8 mouse cellular contexts compared by ENCODE assay signal in genomic region chr1:13050140-13050775, GRCm38 (mm10).
DNase-seq lines count a peak whose midpoint lies in the region; ATAC-seq and TF ChIP-seq lines count a peak whose summit lies in the region.

No protein-coding gene starts in this region.

- no peak for TF ChIP-seq EP300 in heart, adult 2 months (IDR thresholded peaks at IDR 0.05; ENCODE audit: insufficient read depth, low read depth, low read length)

- no peaks in the 10 kb centered on the region for H3K36me3 ChIP-seq in heart, adult 2 months (ENCODE audit: control insufficient read depth, insufficient read depth, low read length)
- no peaks in the 10 kb centered on the region for H3K36me3 ChIP-seq in forebrain, embryonic 10.5 days (replicated peaks)
- no peaks in the 10 kb centered on the region for H3K36me3 ChIP-seq in hindbrain, postnatal 0 days (ENCODE audit: insufficient read depth, low read length)
- no peaks in the 10 kb centered on the region for H3K36me3 ChIP-seq in midbrain, embryonic 16.5 days (ENCODE audit: control insufficient read depth, insufficient read depth, low read length)
- H3K36me3 ChIP-seq in splenic B cell, adult 2 months (ENCODE audit: control insufficient read depth, insufficient read depth, low read length, poor library complexity, severe bottlenecking) = no peaks in the 10 kb centered on the region

- 16% methylated on average over 17 of the region's 17 CpGs for WGBS in heart, adult 2 months
- WGBS in forebrain, embryonic 10.5 days = 24% methylated on average over 17 of the region's 17 CpGs
- WGBS in hindbrain, postnatal 0 days = 19% methylated on average over 17 of the region's 17 CpGs
- WGBS in midbrain, embryonic 16.5 days = 20% methylated on average over 17 of the region's 17 CpGs

- no peak for TF ChIP-seq POLR2A in heart, adult 2 months (IDR thresholded peaks at IDR 0.05; ENCODE audit: insufficient read depth, low read depth, low read length)

- H3K4me2 ChIP-seq in hindbrain, postnatal 0 days (ENCODE audit: low read depth, low read length) = peak overlapping the region; percentile 40
- peak overlapping the region; percentile 42 for H3K4me2 ChIP-seq in midbrain, embryonic 16.5 days (ENCODE audit: low read length)

- no peak overlapping the region for H3K9ac ChIP-seq in heart, adult 2 months (ENCODE audit: low read depth, low read length)
- H3K9ac ChIP-seq in hindbrain, postnatal 0 days (replicated peaks; ENCODE audit: low read length) = no peak overlapping the region
- H3K9ac ChIP-seq in midbrain, embryonic 16.5 days (ENCODE audit: low read depth, low read length) = no peak overlapping the region

- no peaks in the 10 kb centered on the region for H3K27me3 ChIP-seq in heart, adult 2 months (ENCODE audit: control insufficient read depth, insufficient read depth, low read length)
- H3K27me3 ChIP-seq in forebrain, embryonic 10.5 days (ENCODE audit: poor library complexity, severe bottlenecking) = peaks cover 21% of the 10 kb centered on the region
- no peaks in the 10 kb centered on the region for H3K27me3 ChIP-seq in hindbrain, postnatal 0 days (ENCODE audit: insufficient read depth, low read length)
- peaks cover 2% of the 10 kb centered on the region; the same call in 1 of the 2 replicates for H3K27me3 ChIP-seq in midbrain, embryonic 16.5 days (ENCODE audit: control insufficient read depth, insufficient read depth, low read depth, low read length)
- H3K27me3 ChIP-seq in splenic B cell, adult 2 months (ENCODE audit: control insufficient read depth, insufficient read depth, low read length, poor library complexity, severe bottlenecking) = no peaks in the 10 kb centered on the region; the same call in 1 of the 2 replicates

- H3K4me1 ChIP-seq in heart, adult 2 months (ENCODE audit: control insufficient read depth, insufficient read depth, low read length) = no peaks in the 10 kb centered on the region
- no peaks in the 10 kb centered on the region for H3K4me1 ChIP-seq in forebrain, embryonic 10.5 days
- no peaks in the 10 kb centered on the region for H3K4me1 ChIP-seq in hindbrain, postnatal 0 days (ENCODE audit: insufficient read depth, low read length)
- H3K4me1 ChIP-seq in midbrain, embryonic 16.5 days (ENCODE audit: control insufficient read depth, insufficient read depth, low read length) = no peaks in the 10 kb centered on the region; the same call in 1 of the 2 replicates

- peak; percentile 79 for TF ChIP-seq CTCF in heart, adult 2 months (IDR thresholded peaks at IDR 0.05)
- peak; percentile 84 for TF ChIP-seq CTCF in hindbrain, postnatal 0 days (IDR thresholded peaks at IDR 0.05; ENCODE audit: low read depth)

- H3K4me3 ChIP-seq in heart, adult 2 months = no peak overlapping the region
- H3K4me3 ChIP-seq in forebrain, embryonic 10.5 days = no peak overlapping the region
- no peak overlapping the region for H3K4me3 ChIP-seq in hindbrain, postnatal 0 days (ENCODE audit: low read length)
- H3K4me3 ChIP-seq in midbrain, embryonic 16.5 days (ENCODE audit: low read depth, low read length) = no peak overlapping the region

- H3K27ac ChIP-seq in heart, adult 2 months = no peak overlapping the region
- H3K27ac ChIP-seq in forebrain, embryonic 10.5 days = no peak overlapping the region
- H3K27ac ChIP-seq in hindbrain, postnatal 0 days = no peak overlapping the region
- no peak overlapping the region for H3K27ac ChIP-seq in midbrain, embryonic 16.5 days (ENCODE audit: low read length)

- DNase-seq in heart, adult 2 months = peak; percentile 8 to 28
- no peak for DNase-seq in heart, adult 11 months
- peak; percentile 19 for DNase-seq in c-Kit-positive CD71-negative TER-119-negative erythroid progenitor cells, embryonic 14.5 days (ENCODE audit: low read depth)
- DNase-seq in forebrain, embryonic 10.5 days (ENCODE audit: extremely low spot score, low spot score) = peak; percentile 35
- DNase-seq in hindbrain, postnatal 0 days (ENCODE audit: low spot score) = peak; percentile 78
- DNase-seq in left cerebral cortex, postnatal 36 days (ENCODE audit: low spot score in 2 of 2) = peak; percentile 11 to 17
- peak; percentile 66 for DNase-seq in splenic B cell, adult 2 months (ENCODE audit: low read depth, low spot score)

- peak; percentile 39; the same call in 1 of the 2 replicates for ATAC-seq in hindbrain, postnatal 0 days
- peak; percentile 40; the same call in 1 of the 2 replicates for ATAC-seq in midbrain, embryonic 16.5 days

- intact Hi-C loops in heart, adult 2 months (cut with DNase I) = loop anchor here (2.0 kb wide), 2 partner anchors 185 to 481 kb away; no protein-coding TSS in a partner anchor
- intact Hi-C loops in left cerebral cortex, postnatal 36 days (cut with DNase I) = loop anchor here (5.0 kb wide), 2 partner anchors 82 to 482 kb away; no protein-coding TSS in a partner anchor

- H3K9me3 ChIP-seq in forebrain, embryonic 10.5 days = no peaks in the 10 kb centered on the region
- no peaks in the 10 kb centered on the region for H3K9me3 ChIP-seq in hindbrain, postnatal 0 days (ENCODE audit: low read length)
- no peaks in the 10 kb centered on the region for H3K9me3 ChIP-seq in midbrain, embryonic 16.5 days (replicated peaks; ENCODE audit: control insufficient read depth, low read length, poor library complexity, severe bottlenecking)

- H3K79me2 ChIP-seq in heart, adult 2 months (replicated peaks; ENCODE audit: control insufficient read depth, insufficient read depth, low read length) = no peaks in the 10 kb centered on the region
